Mouse (Mus musculus) frontal cortex, adult (tissue): ENCODE data around the gene Ddx58.

Source experiments
- ATAC-seq: cut with Nextera tagmentation; 2 replicates; pipeline ENCODE4 v1.9.2; 2017; ENCODE audit warnings: mild to moderate bottlenecking, moderate library complexity, mixed read lengths; ENCODE audit not compliant: low TSS enrichment

Gene Ddx58

DNA sequence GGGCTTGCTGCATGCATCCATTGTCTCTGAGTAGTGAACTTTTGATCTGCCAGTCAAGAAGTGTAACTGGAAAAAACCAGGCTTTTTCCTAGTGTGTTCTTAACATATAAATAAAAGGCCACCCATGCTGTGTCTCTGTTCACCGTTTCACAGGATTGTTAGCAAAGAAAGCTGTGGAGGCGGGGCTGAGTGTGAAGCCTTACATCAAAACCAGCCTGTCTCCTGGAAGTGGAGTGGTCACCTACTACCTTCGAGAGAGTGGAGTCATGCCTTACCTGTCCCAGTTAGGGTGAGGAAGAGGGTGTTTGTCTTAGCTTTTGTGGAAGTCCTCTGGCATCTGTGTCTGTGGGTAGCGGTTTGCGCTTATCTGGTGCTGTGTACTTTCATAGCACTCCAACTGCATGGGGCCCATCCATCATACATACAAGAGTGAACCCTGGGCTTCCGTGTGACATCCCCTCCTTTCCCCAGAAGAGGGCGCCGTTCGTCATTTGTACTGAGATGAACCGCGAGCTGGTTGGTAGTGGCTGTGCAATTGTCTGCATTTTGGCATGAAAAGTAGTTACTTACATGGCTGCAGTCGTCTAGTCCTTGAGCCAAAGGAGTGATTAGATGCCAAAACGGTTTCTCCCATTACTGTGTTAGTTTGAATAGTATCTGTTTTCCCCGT is 56.8 kb downstream of the Ddx58 start:
- ATAC-seq = peak; percentile 91

DNA sequence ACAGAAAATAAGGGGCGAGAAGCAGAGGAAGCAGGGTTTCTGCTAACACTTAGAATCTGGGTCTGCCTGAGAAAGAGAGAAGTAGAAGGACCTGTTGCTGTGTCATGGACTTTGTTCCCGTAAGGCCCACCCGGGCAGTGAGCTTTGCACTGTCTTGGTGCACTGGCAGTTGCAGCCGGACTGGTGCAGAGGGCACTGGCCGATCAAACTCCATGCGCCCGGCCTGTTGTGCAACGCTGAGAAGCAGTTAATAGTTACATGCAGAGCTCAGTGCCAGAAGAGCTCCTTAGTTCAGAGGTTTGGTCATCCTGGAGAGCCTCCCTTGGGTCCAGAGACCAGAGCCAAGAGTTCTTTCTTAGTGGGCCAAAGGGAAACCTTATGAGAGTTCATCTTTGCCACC is 57.9 kb downstream of the Ddx58 start:
- no peak for ATAC-seq

DNA sequence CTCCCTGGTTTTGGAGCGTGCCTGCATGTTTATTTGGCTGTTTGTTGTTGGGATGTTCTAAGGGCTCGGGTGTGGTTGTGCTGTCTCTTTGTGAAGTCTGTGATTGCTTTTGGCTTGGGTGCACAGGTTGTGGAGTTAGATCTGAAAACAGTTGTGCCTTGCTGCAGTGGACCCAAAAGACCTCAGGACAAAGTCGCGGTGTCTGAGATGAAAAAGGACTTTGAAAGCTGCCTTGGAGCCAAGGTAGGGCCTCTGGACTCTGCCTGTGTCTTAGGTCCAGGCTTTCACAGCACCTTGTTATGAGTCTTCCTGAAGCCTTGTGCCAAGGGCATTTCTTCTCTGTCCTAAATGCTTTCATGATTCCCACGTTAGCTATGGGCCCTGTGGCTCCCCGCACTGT is 59.6 kb downstream of the Ddx58 start:
- no peak for ATAC-seq

DNA sequence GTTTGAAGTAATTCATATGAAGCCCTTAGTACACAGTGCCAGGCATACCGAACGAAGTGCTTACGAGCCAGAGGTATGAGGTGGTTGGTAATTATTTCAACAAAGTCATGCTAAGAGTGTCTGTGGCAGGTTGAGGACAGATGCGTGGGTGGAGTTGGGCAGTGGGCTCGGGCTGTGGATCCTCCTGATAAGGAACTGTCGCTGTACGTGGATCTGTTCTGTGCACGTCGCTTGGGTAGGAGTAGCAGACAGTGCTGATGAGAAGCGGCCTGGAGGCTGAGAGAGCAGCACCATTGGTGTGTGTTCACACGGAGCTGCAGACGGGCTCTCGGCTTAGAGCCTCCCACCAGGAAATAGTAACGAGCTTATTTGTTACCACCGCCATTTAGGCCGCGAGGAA is 61.0 kb downstream of the Ddx58 start:
- ATAC-seq = no peak

DNA sequence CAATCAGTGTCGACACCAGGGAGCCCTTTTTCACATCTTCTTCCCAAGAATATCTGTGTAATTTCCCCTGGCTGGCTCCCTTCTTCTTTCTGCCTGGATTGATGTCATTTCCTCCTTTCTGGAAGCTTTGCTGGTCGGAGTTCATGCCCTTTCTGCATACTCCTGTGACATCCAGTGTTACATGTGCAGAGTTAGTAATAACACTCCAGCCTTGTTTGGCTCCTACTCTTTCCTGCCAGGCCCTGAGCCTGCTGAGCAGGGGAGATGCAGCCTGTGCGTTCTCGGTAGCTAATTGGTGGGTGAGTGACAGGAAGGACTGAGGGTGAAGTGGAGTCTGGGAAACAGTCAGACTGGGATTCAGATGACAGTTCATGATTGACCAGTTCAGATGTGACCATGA is 65.3 kb downstream of the Ddx58 start:
- ATAC-seq = no peak

DNA sequence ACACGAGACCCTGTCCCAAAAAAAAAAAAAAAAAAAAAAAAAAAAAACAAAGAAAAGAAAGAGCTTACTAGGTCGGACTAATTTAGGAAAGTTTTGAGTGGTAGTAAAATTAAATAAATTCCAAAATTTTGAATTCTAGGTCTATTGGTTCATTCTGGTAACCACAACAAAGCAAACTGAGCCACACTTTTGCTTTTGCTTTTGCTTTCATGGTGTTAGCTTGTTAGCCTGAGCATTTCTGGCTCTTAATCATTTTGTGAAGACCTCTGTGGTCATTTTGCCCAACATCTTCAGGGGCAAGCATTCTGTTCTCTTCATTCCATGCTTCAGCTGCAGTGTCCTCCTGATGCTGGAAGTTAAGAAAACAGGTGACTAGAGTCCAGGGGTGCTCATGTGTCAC is 67.3 kb downstream of the Ddx58 start:
- no peak for ATAC-seq

DNA sequence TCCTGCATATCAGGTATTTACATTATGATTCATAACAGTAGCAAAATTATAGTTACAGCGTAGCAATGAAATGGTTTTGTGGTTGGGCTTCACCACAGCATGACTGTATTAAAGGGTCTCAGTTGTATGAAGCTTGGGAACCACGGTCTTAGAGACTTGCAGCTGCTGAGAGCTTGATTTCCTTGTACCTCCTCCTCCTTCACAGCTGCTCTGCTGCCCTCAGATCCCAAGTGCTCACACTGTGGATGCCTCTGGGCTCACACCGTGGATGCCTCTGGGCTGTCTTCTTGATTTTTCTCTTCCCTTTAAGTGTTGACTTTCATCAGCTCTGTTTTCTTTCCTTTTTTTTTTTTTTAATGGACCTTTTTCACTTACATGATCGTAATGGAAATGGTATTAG is 68.2 kb downstream of the Ddx58 start:
- ATAC-seq = no peak

DNA sequence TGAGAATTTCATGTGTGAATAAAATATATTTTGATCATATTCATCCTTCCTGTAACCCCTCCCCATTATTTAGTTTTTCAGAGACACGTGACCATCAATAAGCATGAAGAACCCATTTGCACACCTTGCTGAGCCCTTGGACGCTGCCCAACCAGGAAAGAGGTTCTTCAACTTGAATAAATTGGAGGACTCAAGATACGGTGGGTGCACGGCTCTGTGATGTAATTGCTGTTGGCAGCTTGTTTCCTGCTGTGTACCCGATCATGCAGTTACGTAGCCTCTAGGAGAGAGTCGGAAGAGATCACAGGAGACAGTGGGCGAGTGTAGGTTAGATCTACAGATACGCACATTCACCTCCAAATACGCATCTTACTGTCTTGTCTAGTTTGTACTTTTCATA is 76.0 kb downstream of the Ddx58 start:
- no peak for ATAC-seq

DNA sequence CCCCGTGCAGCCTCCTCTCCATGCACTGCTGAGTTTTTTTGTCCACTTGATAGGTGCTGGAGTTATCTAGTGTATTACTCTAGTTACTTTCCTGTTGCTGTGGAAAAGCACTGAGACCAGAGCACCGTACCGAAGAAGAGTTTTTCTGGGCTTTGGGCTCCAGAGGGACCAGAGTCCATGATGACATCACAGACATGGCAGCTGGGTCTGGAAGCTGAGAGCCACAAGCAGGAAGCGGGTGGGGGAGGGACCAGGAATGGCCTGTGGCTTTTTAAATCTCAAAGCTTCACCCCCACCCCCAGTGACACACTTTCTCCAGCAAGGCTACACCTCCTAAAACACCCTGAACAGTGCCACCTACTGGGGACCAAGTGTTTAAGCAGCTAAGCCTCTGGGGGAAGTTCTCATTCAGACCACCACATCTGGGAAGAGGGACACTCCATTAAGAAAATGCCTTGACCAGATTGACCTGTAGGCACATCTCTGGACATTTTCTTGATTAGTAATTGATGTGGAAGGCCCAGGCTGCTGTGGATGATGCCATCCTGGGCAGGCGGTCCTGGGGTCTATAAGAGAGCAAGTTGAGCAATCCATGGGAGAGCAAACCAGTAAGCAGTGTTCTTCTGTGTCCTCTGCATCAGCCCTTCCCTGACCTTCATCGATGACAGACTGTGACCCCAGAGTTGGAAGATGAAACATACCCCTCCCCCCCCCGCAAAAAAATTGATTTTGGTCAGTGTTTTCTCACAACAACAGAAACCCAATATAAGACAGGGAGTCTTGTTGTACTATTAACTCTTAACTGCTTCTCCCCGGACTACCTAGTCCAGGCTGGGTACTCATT is 78.8 kb downstream of the Ddx58 start:
- no peak for ATAC-seq

DNA sequence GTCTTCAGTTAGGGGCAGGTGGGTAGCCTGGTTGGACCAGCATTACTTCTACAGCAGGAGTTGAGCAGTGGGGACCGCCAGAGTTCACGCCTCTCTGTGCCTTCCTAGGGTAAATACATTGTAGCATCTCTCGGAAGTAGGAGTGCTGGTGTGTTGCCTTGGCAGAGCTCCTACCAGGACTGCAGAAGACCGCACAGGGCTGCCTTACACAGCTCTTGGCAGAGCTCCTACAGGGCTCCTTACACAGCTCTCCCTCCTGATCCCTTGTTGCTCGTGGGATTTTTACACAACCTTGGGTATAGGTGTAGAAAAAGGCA is 81.4 kb downstream of the Ddx58 start:
- ATAC-seq = peak; percentile 66

DNA sequence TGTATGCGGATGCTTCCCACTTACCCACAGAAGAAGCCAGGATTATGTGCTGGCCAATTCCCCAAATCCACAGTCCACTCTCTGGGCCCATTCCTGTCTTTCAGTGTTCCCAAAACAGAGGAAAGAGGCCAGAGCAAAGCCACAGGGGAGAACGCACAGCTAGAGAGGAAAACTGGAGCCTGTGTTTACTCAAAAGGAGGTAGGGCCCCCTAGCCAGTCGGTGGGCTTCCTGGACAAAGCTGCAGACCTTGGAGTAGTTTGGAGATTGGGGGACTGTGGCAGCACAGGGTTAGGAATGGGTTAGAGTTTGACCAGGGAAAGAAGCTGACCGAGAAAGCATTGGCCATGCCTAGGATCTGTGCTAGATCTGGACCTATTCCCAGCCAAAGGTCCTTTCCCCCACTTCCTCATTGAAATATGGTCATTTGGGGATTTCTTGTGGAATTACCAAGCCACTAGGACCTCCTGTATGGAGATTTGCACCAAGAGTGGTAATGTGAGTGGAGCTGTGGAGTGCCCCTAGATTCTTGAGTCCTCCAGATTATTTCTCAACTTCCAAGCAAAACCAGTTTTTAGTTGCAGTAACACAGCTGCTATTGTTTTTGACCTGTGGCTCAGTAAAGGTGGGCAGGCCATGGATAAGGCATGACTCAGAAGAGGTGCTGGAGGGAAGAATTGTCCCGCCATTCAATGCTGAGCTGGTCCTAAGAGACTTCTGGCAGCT is 82.0 kb downstream of the Ddx58 start:
- peak; percentile 2; the same call in 1 of the 2 replicates for ATAC-seq

DNA sequence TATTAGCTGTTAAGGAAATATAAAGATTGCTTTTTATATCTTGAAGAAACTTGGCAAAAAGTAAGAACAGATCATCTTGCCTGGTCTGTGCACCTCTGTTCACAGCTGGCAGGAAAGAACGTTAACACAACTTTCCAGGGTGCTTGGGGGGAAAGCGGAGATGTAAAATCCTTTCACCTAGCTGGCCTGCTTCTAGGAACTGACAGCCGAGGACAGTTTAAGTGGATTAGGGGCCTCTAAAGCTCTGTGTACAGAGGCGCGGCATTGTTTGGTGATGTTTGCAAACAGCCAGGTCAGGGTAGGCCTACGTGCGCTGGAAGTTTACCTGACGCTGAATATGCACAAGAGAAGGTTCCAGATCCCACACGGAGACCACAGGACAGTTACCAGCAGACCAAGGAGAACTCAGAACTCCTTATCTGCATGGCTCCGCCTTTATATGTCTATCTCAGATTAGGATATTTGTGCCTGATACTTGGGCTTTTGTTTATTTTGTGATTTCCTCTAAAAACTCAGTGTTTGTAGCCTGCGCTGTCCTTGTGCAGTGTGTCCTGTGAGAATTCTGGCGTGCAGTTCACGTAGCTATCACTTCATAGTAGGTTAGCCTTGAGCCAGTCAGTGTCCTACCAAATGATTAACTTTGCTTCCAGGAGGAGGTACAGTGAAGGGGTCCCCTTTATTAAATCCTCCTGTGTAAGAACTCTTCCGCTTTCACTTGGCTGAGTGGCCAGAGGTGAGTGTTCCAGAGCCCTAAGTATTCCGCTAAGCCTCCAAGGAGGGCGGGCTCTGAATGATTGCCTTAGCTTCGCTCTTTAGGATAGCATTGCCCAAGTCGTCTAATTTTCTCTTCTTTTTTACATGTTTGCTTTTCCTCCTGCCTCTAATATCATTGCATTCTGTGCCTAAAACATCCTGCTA is 82.8 kb downstream of the Ddx58 start:
- ATAC-seq = no peak

DNA sequence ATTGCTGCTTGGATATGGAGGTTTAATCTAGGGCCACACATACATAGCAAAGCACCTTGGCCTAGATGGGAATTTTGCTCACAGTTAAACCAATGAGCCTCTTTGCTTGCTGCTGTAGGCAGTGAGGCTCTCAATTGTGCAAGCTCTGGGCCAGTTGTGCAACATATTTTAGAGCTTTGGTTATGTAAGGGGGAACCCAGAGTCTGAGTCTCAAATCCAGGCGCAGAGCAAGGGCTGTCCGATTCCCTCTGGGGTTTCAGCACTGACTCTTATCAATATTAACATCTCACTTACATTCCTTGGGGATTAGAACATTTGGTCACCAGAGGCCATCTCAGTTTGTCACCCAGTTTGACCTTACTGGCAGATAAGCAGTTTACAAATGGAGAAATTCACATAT is 83.5 kb downstream of the Ddx58 start:
- ATAC-seq = peak; percentile 41

DNA sequence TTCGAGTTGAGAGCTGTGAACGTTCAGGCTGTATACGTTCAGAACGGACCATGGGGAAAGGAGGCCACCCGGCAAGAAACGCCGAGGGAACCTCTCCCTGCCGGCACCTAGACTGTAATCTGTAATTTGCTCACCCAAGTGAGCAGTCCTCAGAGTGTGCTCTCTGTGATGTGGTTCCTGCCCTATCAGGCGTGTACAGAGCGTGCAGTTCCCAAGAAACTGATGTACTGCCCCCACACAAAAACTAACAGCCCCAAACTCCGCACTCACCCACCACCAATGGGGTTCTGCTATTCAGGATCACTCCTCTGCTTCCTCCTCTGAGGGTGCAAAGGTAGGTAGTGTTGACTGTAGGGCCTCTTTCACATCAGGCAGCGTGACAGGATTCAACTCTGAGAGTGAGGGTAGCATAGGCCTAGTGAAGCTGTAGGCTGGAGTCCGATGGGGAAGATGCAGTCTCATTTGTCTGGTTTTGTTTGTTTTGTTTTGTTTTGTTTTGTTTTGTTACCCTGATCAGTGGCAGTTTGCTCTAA is 84.1 kb downstream of the Ddx58 start:
- no peak for ATAC-seq

DNA sequence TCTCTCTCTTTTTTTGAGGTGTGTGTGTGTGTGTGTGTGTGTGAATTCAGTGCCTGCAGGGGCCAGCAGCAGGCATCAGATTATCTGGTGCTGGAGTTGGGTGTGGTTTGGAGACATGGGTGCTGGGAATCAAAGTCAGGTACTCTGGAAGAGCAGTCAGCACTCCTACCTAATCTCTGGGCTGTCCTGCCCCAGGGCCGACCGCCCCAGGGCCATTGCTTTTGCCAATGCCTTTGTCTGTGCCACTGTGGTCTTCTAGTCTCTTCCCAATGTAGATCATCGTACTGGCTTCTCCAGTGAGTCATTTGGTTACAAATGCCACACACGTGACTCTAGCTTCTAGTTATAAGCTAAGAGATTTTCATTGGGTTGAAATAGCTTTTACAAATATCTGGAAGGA is 84.9 kb downstream of the Ddx58 start:
- no peak for ATAC-seq
